Mouse (Mus musculus) MEL-GATA-1-ER (cell line): ENCODE data around the gene 4932438H23Rik.

Experiments used
- DNase-seq: peaks from one replicate; pipeline ENCODE4 v3.0.0-alpha.2; 2012; ENCODE audit warnings: low read depth; ENCODE audit errors: extremely low read depth

Gene 4932438H23Rik

DNA sequence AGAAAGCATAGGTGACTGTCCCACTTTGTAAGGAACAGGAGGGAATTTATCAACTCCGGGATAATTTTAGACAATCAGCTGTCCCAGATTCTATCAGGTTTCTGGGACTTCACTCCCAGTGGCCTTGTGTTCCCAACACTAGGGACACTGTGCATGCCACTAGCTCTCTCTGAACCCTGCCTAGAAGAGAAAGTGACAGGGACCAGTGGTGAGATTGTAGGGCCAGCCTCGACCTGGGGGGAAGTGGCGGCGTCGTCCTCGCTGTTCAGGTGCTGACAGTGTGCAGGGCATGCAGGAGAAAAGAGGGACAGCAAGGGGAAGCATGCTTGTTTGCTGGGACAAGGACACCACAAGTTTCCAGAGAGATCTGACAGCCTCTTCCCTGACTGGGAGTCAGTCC is 37.2 kb downstream of the 4932438H23Rik start:
- DNase-seq, result no peak

GRCm38 (mm10) chr16:91057261-91057660 is 37.7 kb downstream of the 4932438H23Rik start:
- DNase-seq, result no peak

GRCm38 (mm10) chr16:91056043-91056821 is 38.7 kb downstream of the 4932438H23Rik start:
- no peak for DNase-seq

DNA sequence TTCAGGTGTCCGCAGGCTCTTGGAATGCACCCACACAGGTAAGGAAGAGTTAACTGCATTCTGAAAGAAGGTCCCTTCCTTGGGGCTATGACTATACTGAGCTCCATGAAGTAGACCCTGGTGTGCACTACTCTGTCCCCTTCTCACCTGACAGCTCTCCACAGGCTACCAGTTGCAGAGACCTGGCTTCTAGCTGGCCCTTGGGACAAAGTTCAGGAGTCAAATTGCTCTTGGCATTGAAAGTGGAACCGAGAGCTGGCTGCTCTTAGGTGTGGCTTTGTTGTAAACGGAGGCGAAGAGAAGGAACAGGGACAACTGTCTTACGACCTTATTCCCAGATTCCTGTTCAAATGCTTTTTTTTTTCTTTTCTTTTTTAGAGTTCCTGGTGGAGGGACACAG is 39.8 kb downstream of the 4932438H23Rik start:
- no peak for DNase-seq

DNA sequence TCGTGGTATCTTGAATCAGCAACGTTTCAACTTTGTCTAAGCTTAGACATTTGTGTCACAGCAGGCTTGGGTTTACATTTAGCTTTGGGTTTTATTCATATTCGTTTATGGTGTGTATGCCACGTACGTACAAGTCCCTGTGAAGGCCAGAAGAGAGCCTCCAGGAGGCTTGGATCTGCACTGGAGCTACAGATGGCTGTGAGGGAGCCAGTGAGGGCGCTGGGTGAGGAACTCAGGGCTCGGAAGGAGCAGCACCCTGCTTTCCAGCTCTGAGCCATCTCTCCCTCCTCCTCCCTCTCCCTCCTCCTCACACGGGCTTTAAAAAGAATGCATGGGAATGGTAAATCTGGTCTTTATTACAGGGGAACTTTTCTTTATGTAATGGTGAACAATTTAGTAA is 41.3 kb downstream of the 4932438H23Rik start:
- DNase-seq, result no peak

DNA sequence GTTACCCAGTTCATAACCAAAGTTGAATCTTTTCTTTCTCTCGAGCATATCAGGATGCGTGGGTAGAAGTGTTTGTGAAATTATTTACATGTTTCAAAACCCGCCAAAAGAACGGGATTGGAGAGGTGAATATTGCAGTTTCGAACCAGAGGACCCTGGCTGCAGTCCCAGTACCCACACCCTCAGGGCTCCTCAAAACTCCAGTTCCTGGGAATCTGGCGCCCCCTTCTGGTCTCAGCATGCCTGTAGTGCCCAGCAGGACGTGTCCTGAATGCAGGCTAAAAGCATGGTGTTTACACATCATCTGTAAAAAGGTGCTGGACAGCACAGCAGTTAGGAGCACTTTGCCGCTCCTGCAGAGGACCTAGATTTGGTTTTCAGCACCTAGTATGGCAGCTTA is 49.4 kb downstream of the 4932438H23Rik start:
- peak; percentile 17 for DNase-seq

- peak; percentile 95 for DNase-seq
These were observed 50.4 kb downstream of the 4932438H23Rik start, which contains the start of gene Paxbp1 for GRCm38 (mm10) chr16:91044270-91045182. TSS of gene Paxbp1 (minus strand) at chr16:91044543.

DNA sequence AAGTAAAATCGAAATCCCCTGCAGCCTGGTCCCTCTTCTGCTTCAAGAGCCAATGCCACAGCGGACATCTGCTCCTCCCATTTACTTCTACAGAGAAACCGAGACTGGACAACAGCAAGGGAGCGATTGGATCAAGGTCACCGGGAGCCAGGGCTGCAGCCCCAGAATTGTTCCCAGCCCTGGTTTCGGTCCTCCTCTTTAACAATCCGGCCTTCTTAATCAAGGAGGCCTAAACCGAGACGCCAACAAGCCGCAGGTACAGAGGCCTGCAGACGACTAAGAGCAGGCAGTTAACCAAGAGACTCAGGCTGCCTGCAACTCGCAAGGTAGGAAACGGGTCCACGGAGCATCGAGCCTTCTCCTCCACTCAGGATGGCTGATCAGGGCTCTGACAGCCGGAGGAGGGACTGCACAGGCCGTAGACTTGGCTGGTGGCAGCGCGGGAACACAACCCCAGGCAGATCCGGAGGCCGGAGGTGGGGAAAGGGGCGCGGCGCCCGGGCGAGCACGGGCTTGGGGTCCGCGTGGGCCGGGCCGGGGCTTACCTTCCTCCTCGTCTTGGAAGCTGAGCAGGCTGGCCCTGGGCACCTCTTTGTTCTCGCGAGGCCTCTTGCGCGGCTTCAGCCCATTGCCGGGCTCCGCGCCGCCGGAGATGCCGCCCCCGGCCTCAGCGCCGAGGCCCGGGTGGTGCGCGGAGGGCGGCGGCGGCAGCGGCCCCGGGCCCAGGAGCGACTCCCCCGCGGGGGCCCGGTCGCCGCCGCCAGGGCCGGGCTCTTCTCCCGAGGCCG is 51.3 kb downstream of the 4932438H23Rik start:
- peak; percentile 22 for DNase-seq

DNA sequence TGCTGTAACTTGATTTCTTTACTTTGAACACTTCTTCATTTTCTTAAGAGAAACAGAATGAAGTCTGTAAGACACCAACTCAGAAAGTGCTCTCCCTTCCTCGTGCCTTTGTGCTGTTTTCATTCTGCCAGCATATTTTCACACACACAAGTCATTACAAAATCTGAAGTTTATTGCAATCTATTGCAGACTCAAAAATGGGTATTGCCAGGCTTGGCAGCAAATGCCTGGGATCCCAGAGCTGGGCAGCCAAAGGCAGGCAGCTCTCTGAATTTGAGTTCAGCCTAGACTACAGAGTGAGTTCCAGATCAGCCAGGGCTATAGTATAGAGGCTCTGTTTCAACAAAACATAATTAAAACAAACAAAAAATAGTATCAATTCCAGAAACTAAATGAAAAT is 52.3 kb downstream of the 4932438H23Rik start:
- DNase-seq, result no peak

- no peak for DNase-seq
These were observed 59.1 kb downstream of the 4932438H23Rik start for GRCm38 (mm10) chr16:91035866-91036265.

DNA sequence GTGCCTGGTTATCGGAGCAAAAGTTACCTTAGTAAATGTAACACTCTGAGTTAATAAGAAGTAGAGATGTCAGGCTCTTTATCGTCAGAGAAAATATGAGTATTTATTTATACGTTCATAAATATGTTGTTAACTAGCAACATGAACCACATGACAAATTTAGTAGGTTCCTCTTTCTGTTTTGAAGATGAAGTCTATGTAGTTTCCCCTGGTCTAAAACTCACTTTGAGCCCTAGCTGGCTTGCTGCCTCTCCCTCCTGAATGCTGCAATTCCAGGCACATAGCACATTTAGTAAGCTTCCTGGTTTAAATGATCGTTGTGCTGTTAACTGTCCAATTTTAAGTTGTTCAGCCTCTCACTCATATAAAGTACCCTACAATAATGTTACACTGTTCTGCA is 64.2 kb downstream of the 4932438H23Rik start:
- no peak for DNase-seq

GRCm38 (mm10) chr16:91029901-91030300 is 65.0 kb downstream of the 4932438H23Rik start:
- DNase-seq, result no peak

GRCm38 (mm10) chr16:91029161-91029743 is 65.7 kb downstream of the 4932438H23Rik start:
- DNase-seq, result no peak

- DNase-seq, result no peak
These were observed 68.6 kb downstream of the 4932438H23Rik start for GRCm38 (mm10) chr16:91026290-91026689.

- DNase-seq, result no peak
These were observed 71.5 kb downstream of the 4932438H23Rik start for GRCm38 (mm10) chr16:91023384-91023783.

- no peak for DNase-seq
These were observed 74.0 kb downstream of the 4932438H23Rik start for GRCm38 (mm10) chr16:91020842-91021483.

DNA sequence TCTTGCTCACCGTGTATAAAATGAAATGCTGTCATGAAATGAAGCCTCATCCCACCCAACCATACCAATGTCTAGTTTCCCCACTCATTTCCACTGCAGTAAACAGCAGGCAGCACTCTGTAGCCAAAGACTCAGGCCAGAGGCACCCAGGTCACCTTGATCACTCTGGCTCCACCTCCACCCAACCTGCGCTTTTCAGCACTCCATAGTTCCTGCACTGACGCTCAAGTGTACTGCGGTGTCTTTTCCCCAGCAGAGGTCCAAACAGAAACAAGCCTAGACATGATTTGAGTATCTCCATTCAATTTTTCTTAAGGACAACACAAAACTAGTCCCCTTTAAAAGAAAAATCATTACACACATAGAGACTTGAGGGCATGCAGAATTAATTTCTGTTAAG is 75.4 kb downstream of the 4932438H23Rik start:
- no peak for DNase-seq

DNA sequence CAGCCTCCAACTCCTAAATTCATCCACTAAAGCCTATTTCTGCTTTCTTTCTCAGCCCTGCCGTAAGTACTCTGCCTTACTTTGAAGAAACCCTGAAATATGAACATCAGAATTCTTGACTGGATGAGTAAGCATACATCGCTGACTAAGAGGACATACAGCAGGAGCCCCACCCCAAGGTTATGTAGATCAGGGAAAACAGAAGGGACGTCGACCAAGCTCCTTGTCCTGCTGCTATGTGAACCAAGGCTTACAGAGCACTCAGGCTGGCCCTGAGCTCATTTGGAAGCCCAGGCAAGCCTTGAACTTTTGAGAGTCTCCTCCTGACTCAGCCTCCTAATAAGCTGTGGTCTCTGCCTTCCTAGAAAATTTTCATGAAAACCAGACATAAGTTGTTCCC is 79.2 kb downstream of the 4932438H23Rik start:
- no peak for DNase-seq

DNA sequence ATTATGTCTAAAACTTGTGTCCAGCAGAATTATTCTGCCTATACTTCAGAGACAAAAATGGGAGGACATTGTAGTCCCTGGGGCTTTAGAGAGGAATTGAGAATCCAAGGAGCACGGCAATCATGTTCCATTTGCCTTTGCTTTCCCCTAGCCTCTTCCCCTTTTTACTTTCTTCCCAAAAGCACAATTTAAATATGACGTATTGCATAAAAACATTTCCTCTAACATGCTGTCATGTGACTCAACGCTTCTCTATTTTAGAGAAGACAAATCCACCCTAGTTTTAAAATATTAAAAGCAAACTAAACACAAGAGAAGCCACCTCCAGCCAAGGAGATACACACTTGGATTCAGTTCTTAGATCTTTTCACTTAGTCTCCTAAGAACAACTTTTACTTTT is 83.1 kb downstream of the 4932438H23Rik start:
- DNase-seq, result peak; percentile 71

DNA sequence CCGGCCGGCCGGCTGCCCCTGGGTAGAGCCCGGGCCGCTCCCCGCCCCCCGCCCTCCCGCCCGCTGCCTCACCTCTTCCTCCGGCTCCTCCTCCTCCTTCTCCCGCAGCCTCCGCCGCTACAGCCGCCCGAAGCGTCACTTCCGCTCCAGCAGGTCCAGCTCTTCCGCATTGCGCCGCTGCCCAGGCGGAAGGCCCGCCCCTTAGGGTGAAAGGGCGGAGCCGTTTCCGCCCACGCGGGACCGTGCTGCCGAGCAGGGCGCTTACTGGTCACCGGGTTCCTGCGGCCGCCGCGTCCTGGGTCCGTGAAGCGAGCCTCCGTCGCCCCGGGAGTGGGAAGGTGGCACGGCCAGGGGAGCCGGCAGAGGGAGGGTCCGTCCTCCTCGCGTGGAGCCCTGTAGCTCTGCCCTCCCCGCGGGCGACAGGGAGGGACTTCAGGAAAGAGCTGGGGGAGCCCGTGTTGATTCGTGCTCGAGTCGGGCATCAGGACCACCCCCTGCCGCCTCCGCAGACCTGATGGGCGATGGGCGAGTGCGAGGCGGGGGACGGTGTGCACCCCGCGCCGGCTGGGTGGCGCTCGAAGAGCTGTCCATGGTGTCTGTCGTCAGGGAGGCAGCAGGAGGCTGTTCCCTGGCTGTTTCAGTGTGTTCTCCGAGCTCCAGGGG is 83.8 kb downstream of the 4932438H23Rik start, which contains the start of gene Synj1:
Gene Synj1, minus strand, starts transcription at position 288 of the 663 bp plus-strand sequence.
- DNase-seq, result peak; percentile 65
